Mouse (Mus musculus) ES-E14 (cell line): Measurements from ENCODE around the gene Cdh13.

ENCODE experiments used
- CHD2 ChIP-seq: IDR thresholded peaks from 2 replicates; pipeline ENCODE4 v1.6.1; 2014; ENCODE audit warnings: mild to moderate bottlenecking, low read depth, low read length, inconsistent platforms
- HCFC1 ChIP-seq: IDR thresholded peaks from 2 replicates; pipeline ENCODE4 v1.6.1; 2012; ENCODE audit warnings: low read length, inconsistent platforms, borderline replicate concordance; ENCODE audit not compliant: insufficient read depth
- MAFK ChIP-seq: IDR thresholded peaks from 2 replicates; pipeline ENCODE4 v1.6.1; 2014; ENCODE audit warnings: mild to moderate bottlenecking, low read depth, low read length, inconsistent platforms; ENCODE audit not compliant: insufficient read depth
- ZNF384 ChIP-seq: IDR thresholded peaks from 2 replicates; pipeline ENCODE4 v1.6.1; 2012; ENCODE audit warnings: low read depth, low read length, inconsistent platforms

GRCm38 (mm10) chr8:119275442-119275841 lies 991.9 kb downstream of the Cdh13 start:
- TF ChIP-seq MAFK (no peak), CHD2 (no peak), ZNF384 (no peak), HCFC1 (no peak)
